Mouse (Mus musculus) spleen, adult 18-20 months (tissue): ENCODE data around the gene Olfr262.
"Not testable (repeated sequence)": the region's sequence is repeated elsewhere in the genome, so short reads cannot be mapped to it uniquely, and the experiment has no call there.

Experiments
- DNase-seq, 2 experiments: peaks; one replicate each; pipeline ENCODE4 v3.0.0; 2022; ENCODE audit warnings: mixed read lengths in 2 of 2

Olfr262 gene

DNA sequence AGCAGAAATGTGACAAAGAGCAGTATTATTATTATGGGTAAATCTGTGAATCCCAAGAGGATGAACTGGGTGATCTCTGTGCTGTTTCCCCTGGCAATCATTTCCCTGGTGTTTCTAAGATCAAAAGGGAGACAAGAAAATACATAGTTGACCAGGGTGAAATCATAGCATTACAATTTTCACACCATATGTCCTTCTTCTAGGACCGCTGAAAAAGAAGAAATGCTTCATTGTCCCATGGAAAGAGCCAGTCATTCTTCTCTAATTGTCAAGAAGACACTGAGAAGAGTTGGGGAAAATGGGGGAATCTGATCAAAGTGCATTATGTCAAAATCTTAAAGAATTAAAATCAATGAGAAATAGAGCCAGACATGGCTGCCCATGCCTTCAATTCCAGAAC lies at the start of gene Olfr262:
TSS of gene Olfr262 (minus strand) at position 101 of the 400 bp plus-strand sequence.
- no peak for DNase-seq

DNA sequence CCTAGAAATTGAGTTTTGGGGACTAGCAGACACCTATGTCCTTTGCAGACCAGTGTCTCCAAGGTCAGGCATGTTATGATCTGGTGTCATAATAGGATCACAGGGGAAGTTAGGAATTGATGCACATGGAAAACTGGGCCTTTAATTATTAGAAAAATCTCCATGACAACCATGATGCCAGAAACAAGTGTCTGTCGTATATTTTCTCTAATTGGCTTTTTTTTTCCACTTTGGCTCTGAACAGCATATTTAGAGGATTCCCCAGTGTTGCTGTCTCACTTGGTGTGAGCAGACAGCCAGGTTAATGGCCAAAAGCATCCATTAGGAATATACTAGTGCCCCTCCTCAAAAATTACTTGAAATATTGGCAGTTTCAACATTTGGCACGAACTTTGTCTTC lies 38.1 kb upstream of the Olfr262 start, which contains the start of gene Olfr1434:
TSS of gene Olfr1434 (plus strand) at position 301 of the 400 bp plus-strand sequence.
- DNase-seq: no peak

GRCm38 (mm10) chr19:12260732-12261131 lies 19.3 kb upstream of the Olfr262 start, which contains the start of gene Olfr235:
Gene Olfr235 (plus strand): TSS chr19:12261032.
- no peak for DNase-seq

GRCm38 (mm10) chr19:12232496-12232895 lies 9.0 kb downstream of the Olfr262 start, which contains the start of gene Olfr1432:
Gene Olfr1432 (minus strand): TSS chr19:12232596.
- not testable (repeated sequence) for DNase-seq

DNA sequence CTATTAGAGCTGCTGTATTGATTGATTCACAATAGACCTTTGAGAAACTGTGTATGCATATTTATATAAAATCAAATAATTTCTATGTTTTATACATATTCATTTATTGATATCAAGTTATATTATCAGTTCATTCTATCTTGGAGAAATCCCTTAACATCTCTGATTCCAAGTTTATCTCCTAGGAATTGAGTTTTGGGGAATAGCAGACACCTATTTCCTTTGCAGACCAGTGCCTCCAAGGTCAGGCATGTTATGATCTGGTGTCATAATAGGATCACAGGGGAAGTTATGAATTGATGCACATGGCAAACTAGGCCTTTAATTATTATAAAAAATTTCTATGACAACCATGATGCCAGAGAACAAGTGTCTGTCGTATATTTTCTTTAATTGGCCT lies 41.1 kb downstream of the Olfr262 start, which contains the start of gene Olfr1431:
TSS of gene Olfr1431 (plus strand) at position 301 of the 400 bp plus-strand sequence.
- DNase-seq: no peak

DNA sequence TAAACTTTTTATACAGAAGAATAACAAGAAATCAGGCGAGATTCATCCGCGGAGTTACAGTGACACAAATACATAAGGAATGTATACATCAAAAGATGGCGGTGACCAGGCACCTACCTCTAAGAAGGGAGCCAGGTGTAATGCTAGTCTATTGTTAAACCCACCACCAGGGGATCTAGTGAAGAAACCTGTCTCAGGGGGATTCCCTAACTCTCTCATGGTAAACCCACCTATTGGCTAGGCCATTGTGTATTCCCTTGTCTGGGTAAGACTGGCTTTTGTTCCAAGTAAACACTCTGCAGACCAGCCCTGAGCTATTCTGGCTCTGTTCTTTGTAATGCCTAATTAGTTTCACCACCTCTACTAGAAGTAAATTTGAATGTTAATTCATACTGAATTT lies 42.4 kb downstream of the Olfr262 start:
- not testable (repeated sequence) for DNase-seq
